Mouse (Mus musculus): Measurements from ENCODE around the gene Gm21974. TPM values are rescaled to one million over a fixed set of nuclear protein-coding genes. Genes with fewer than 3 reads are reported as not detected.
A peak's percentile ranks its signal among the peaks of the same experiment; 100 is the strongest.

Gm21974 gene
- total and polyA plus RNA-seq, 3 experiments, result not detected

GRCm38 (mm10) chr7:127876467-127877348 is 18.5 kb downstream of the Gm21974 start, which contains the start of gene Zfp668:
Gene Zfp668 (minus strand): TSS chr7:127876828.
- H3K4me1 ChIP-seq (ENCODE audit: control insufficient read depth in 1 of 2, insufficient read depth in 2 of 2, low read length in 2 of 2), result peaks cover 0 to 16% of the 10 kb centered on the region in 2 experiments; a peak in 3 of 4 replicates
- H3K9me3 ChIP-seq (replicated peaks; ENCODE audit: insufficient read depth, low read length), result no peaks in the 10 kb centered on the region
- H3K36me3 ChIP-seq (ENCODE audit: control insufficient read depth in 1 of 2, insufficient read depth in 2 of 2, low read length in 2 of 2), result peaks cover 0 to 18% of the 10 kb centered on the region in 2 experiments
- peaks cover 66% of the 10 kb centered on the region for H3K79me2 ChIP-seq (ENCODE audit: control insufficient read depth, insufficient read depth, low read length, poor library complexity)
- peak within 1 kb of the TSS; percentile 85 for H3K27ac ChIP-seq (ENCODE audit: control insufficient read depth, low read depth, low read length)
- H3K27me3 ChIP-seq (ENCODE audit: control insufficient read depth in 1 of 2, insufficient read depth in 2 of 2, low read length in 2 of 2), result no peaks in the 10 kb centered on the region
- DNase-seq (ENCODE audit: low read depth, low spot score), result peak; percentile 98
- peak within 1 kb of the TSS; percentile 90 for H3K9ac ChIP-seq (ENCODE audit: control insufficient read depth, low read depth, low read length, poor library complexity, severe bottlenecking)
- H3K4me3 ChIP-seq (ENCODE audit: control insufficient read depth in 1 of 2, insufficient read depth in 1 of 2, low read depth in 2 of 2, low read length in 2 of 2), result peak within 1 kb of the TSS; percentile 81 to 86
- TF ChIP-seq MAZ (IDR thresholded peaks at IDR 0.05; ENCODE audit: low read depth, low read length) (peak; percentile 94), BHLHE40 (IDR thresholded peaks at IDR 0.05; ENCODE audit: borderline replicate concordance, low read depth, low read length) (no peak), ELF1 (IDR thresholded peaks at IDR 0.05; ENCODE audit: low read depth, low read length) (peak; percentile 100), POLR2AphosphoS5 (IDR thresholded peaks at IDR 0.05; ENCODE audit: borderline replicate concordance, low read depth, low read length) (no peak), RCOR1 (IDR thresholded peaks at IDR 0.05; ENCODE audit: low read depth, low read length) (peak; percentile 68), TCF12 (IDR thresholded peaks at IDR 0.05; ENCODE audit: low read depth, low read length) (peak; percentile 68), ZKSCAN1 (IDR thresholded peaks at IDR 0.05; ENCODE audit: low read depth, low read length) (no peak), CTCF (IDR thresholded peaks at IDR 0.05 in 2 of 3, conservative IDR thresholded peaks at IDR 0.05 in 1 of 3; ENCODE audit: control insufficient read depth in 1 of 3, insufficient read depth in 1 of 3, low read depth in 2 of 3, low read length in 3 of 3, poor library complexity in 1 of 3, severe bottlenecking in 1 of 3) (no peak), TBP (IDR thresholded peaks at IDR 0.05; ENCODE audit: low read depth, low read length) (peak; percentile 75), MYC (IDR thresholded peaks at IDR 0.05; ENCODE audit: low read depth, low read length) (no peak; the same call in 1 of the 2 replicates), MYB (IDR thresholded peaks at IDR 0.05; ENCODE audit: low read depth, low read length) (no peak; the same call in none of the 2 replicates), POLR2AphosphoS2 (IDR thresholded peaks at IDR 0.05; ENCODE audit: low read length) (peak; percentile 71; the same call in 1 of the 2 replicates), USF2 (IDR thresholded peaks at IDR 0.05; ENCODE audit: borderline replicate concordance in 1 of 2, insufficient read depth in 1 of 2, low read depth in 1 of 2, low read length in 2 of 2) (no peak), MXI1 (IDR thresholded peaks at IDR 0.05; ENCODE audit: low read depth, low read length) (peak; percentile 78), KAT2A (conservative IDR thresholded peaks at IDR 0.05; ENCODE audit: low read depth, low read length) (peak; percentile 89), HCFC1 (IDR thresholded peaks at IDR 0.05; ENCODE audit: low read depth, low read length) (peak; percentile 97), CHD2 (IDR thresholded peaks at IDR 0.05; ENCODE audit: low read length) (no peak; the same call in 1 of the 2 replicates), GABPA (IDR thresholded peaks at IDR 0.05; ENCODE audit: low read depth, low read length) (no peak; the same call in 1 of the 2 replicates), ETS1 (IDR thresholded peaks at IDR 0.05; ENCODE audit: low read depth, low read length) (peak; percentile 61; the same call in 1 of the 2 replicates), NELFE (IDR thresholded peaks at IDR 0.05; ENCODE audit: low read depth, low read length) (peak; percentile 52), MAX (IDR thresholded peaks at IDR 0.05; ENCODE audit: low read length) (peak; percentile 62), POLR2A (IDR thresholded peaks at IDR 0.05; ENCODE audit: control insufficient read depth in 1 of 2, insufficient read depth in 1 of 2, low read depth in 1 of 2, low read length in 2 of 2, poor library complexity in 1 of 2) (peak; percentile 27 to 83), ZMIZ1 (IDR thresholded peaks at IDR 0.05; ENCODE audit: low read depth, low read length) (peak; percentile 54; the same call in 1 of the 2 replicates), SIN3A (IDR thresholded peaks at IDR 0.05; ENCODE audit: low read length) (peak; percentile 93), USF1 (IDR thresholded peaks at IDR 0.05; ENCODE audit: low read depth, low read length) (no peak), EP300 (IDR thresholded peaks at IDR 0.05; ENCODE audit: low read depth in 1 of 2, low read length in 2 of 2) (no peak), E2F4 (IDR thresholded peaks at IDR 0.05; ENCODE audit: borderline replicate concordance, low read depth, low read length) (peak; percentile 87; the same call in 1 of the 2 replicates), RAD21 (IDR thresholded peaks at IDR 0.05; ENCODE audit: low read depth, low read length) (no peak), NRF1 (IDR thresholded peaks at IDR 0.05; ENCODE audit: insufficient read depth, low read depth, low read length, poor library complexity, severe bottlenecking) (peak; percentile 76), CHD1 (IDR thresholded peaks at IDR 0.05; ENCODE audit: low read depth, low read length) (peak; percentile 44; the same call in 1 of the 2 replicates)

Measured in MEL (cell line).